Mouse (Mus musculus): ENCODE results near the gene Rab44. TPM values are rescaled to one million over a fixed set of nuclear protein-coding genes. Genes with fewer than 3 reads are reported as not detected.

The Rab44 gene
- polyA plus RNA-seq, 2 experiments: 3.7 to 12.8 TPM

DNA sequence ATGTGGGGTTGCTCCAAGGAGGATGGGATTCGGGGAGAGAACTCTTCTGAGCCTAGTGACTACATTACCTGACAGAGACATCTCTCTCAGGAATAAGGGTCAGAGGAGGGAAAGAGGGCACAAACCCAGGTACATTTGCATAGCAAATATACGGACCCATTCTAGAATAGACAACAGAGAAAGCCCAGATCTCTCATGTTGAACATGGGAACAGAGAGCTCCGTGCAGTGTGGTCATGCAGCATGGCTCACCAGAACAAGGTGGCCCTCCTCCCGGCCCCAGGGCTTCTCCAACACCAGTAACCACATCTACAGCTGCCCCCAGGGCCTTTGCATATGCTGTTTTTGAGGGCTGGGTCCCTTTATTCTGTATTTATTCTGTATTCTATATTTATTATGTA lies 54.5 kb downstream of the Rab44 start:
- Histone ChIP-seq H3K4me3 (ENCODE audit: insufficient read depth in 1 of 2, low read depth in 2 of 2, low read length in 2 of 2) (no peak overlapping the region), H3K9me3 (ENCODE audit: control insufficient read depth, low read length) (no peaks in the 10 kb centered on the region), H3K27ac (no peak overlapping the region), H3K9ac (replicated peaks) (no peak overlapping the region), H3K4me2 (ENCODE audit: low read depth) (no peak overlapping the region), H3K36me3 (replicated peaks; ENCODE audit: control insufficient read depth, insufficient read depth, low read depth) (no peaks in the 10 kb centered on the region), H3K4me1 (replicated peaks; ENCODE audit: control insufficient read depth in 2 of 2, insufficient read depth in 2 of 2, low read length in 1 of 2) (peaks cover 8 to 12% of the 10 kb centered on the region in 2 experiments), H3K27me3 (ENCODE audit: control insufficient read depth, insufficient read depth, low read length) (no peaks in the 10 kb centered on the region)
- ATAC-seq (ENCODE audit: insufficient read depth) (no peak), DNase-seq (ENCODE audit: low read depth in 3 of 3, low spot score in 3 of 3) (no peak)
- no peak for TF ChIP-seq EP300 (IDR thresholded peaks at IDR 0.05; ENCODE audit: low read depth)
- TF ChIP-seq CTCF (IDR thresholded peaks at IDR 0.05; ENCODE audit: low read depth): no peak
- 59% methylated on average over 4 of the region's 4 CpGs for WGBS (ENCODE audit: insufficient replicate concordance)

- no peak for ATAC-seq (ENCODE audit: insufficient read depth)
Observed at GRCm38 (mm10) chr17:29168996-29169601, 55.2 kb downstream of the Rab44 start.

GRCm38 (mm10) chr17:29170431-29171000 lies 56.6 kb downstream of the Rab44 start:
- no peak overlapping the region for H3K27ac ChIP-seq
- ATAC-seq (ENCODE audit: insufficient read depth): no peak
- no peaks in the 10 kb centered on the region for H3K36me3 ChIP-seq (replicated peaks; ENCODE audit: control insufficient read depth, insufficient read depth, low read depth)
- no peaks in the 10 kb centered on the region for H3K9me3 ChIP-seq (ENCODE audit: control insufficient read depth, low read length)
- H3K9ac ChIP-seq (replicated peaks): no peak overlapping the region
- DNase-seq (ENCODE audit: low read depth in 3 of 3, low spot score in 3 of 3): no peak
- H3K4me2 ChIP-seq (ENCODE audit: low read depth): no peak overlapping the region
- no peak overlapping the region for H3K4me3 ChIP-seq (ENCODE audit: insufficient read depth in 1 of 2, low read depth in 2 of 2, low read length in 2 of 2)
- TF ChIP-seq CTCF (IDR thresholded peaks at IDR 0.05; ENCODE audit: low read depth) (no peak), EP300 (IDR thresholded peaks at IDR 0.05; ENCODE audit: low read depth) (no peak)
- WGBS (ENCODE audit: insufficient replicate concordance): 43% methylated on average over 14 of the region's 14 CpGs
- no peaks in the 10 kb centered on the region for H3K27me3 ChIP-seq (ENCODE audit: control insufficient read depth, insufficient read depth, low read length)
- peaks cover 0 to 3% of the 10 kb centered on the region in 2 experiments; a peak in 1 of 4 replicates for H3K4me1 ChIP-seq (replicated peaks; ENCODE audit: control insufficient read depth in 2 of 2, insufficient read depth in 2 of 2, low read length in 1 of 2)

More at GRCm38 (mm10) chr17:29168996-29169601, 55.2 kb downstream of the Rab44 start:
- H3K27me3 ChIP-seq (ENCODE audit: control insufficient read depth, insufficient read depth, low read length): no peaks in the 10 kb centered on the region
- H3K9ac ChIP-seq (replicated peaks): no peak overlapping the region
- H3K4me3 ChIP-seq (ENCODE audit: insufficient read depth in 1 of 2, low read depth in 2 of 2, low read length in 2 of 2): no peak overlapping the region
- H3K4me2 ChIP-seq (ENCODE audit: low read depth): no peak overlapping the region
- H3K36me3 ChIP-seq (replicated peaks; ENCODE audit: control insufficient read depth, insufficient read depth, low read depth): no peaks in the 10 kb centered on the region
- peak; percentile 73 for TF ChIP-seq CTCF (IDR thresholded peaks at IDR 0.05; ENCODE audit: low read depth)
- no peak for TF ChIP-seq EP300 (IDR thresholded peaks at IDR 0.05; ENCODE audit: low read depth)
- peaks cover 8 to 12% of the 10 kb centered on the region in 2 experiments for H3K4me1 ChIP-seq (replicated peaks; ENCODE audit: control insufficient read depth in 2 of 2, insufficient read depth in 2 of 2, low read length in 1 of 2)
- H3K27ac ChIP-seq: no peak overlapping the region
- no peaks in the 10 kb centered on the region for H3K9me3 ChIP-seq (ENCODE audit: control insufficient read depth, low read length)
- 60% methylated on average over 12 of the region's 12 CpGs for WGBS (ENCODE audit: insufficient replicate concordance)
- no peak for DNase-seq (ENCODE audit: low read depth in 3 of 3, low spot score in 3 of 3)

DNA sequence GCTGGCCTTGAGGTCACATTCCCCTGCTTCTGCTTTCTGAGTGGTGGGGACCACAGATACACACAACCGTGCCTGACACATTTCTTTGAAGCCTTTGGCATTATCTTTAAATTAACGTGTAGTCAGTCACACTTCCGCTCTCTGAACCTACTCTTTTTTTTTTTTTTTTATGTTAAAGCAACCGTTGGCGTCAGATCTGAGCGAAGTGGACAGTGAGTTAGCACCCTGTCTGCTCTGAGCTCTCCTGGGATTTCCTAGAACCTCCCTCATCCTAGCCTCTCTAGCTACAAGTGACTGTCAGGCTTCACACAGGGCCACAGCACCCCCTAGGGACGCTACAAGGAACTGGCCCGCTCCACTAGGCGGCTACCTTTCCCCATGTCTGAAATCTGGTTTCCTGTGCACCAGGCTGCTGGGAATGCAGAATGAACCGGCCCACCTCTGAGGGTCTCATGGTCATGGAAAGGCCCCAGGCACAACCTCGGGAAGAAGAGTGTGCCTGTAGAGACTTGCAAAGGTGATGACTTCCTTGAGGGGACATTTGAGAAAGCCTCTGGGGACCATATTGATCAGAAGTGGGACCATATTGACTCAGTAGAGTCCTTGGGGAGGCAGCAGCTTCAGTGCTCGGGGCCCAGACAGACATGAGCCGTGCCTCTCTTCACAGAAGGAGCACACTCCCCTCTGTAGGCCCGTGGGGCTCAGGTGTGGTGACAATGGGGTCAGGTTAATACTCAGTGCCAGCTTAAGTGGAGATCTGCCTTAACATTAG lies 57.2 kb downstream of the Rab44 start:
- Histone ChIP-seq H3K4me1 (replicated peaks; ENCODE audit: control insufficient read depth in 2 of 2, insufficient read depth in 2 of 2, low read length in 1 of 2) (peaks cover 0 to 3% of the 10 kb centered on the region in 2 experiments; a peak in 1 of 4 replicates), H3K4me2 (ENCODE audit: low read depth) (no peak overlapping the region), H3K27me3 (ENCODE audit: control insufficient read depth, insufficient read depth, low read length) (no peaks in the 10 kb centered on the region), H3K27ac (no peak overlapping the region), H3K9ac (replicated peaks) (no peak overlapping the region), H3K4me3 (ENCODE audit: insufficient read depth in 1 of 2, low read depth in 2 of 2, low read length in 2 of 2) (no peak overlapping the region), H3K9me3 (ENCODE audit: control insufficient read depth, low read length) (no peaks in the 10 kb centered on the region), H3K36me3 (replicated peaks; ENCODE audit: control insufficient read depth, insufficient read depth, low read depth) (no peaks in the 10 kb centered on the region)
- DNase-seq (ENCODE audit: low read depth in 3 of 3, low spot score in 3 of 3): peak; percentile 39 to 50 (median 46)
- TF ChIP-seq CTCF (IDR thresholded peaks at IDR 0.05; ENCODE audit: low read depth) (peak; percentile 92), EP300 (IDR thresholded peaks at IDR 0.05; ENCODE audit: low read depth) (no peak)
- 0 out of 2 replicates have a peak, but pooled peaks have one; percentile 31 for ATAC-seq (ENCODE audit: insufficient read depth)
- WGBS (ENCODE audit: insufficient replicate concordance): 6% methylated on average over 14 of the region's 14 CpGs

DNA sequence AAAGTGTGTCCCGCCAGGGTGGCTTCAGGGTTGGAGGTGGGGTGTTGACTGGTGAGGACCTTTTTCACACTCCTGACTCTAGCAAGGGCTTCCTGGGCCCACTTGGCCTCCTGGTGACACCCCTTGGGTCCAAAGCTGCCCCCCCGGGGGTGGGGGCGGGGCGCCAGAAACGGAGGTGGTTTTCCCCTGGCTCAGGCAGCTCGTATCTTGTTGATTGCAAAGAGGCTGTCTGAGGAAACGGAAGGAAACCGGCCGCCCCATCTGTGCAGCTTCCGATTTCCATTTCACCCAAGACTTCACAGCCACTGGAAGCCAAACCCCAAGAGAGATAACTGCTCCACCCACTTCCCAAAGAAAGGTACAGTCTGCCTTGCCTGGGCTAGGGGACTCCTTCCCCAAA lies 58.1 kb downstream of the Rab44 start:
- H3K4me3 ChIP-seq (ENCODE audit: insufficient read depth in 1 of 2, low read depth in 2 of 2, low read length in 2 of 2): no peak overlapping the region
- no peak overlapping the region for H3K4me2 ChIP-seq (ENCODE audit: low read depth)
- DNase-seq (ENCODE audit: low read depth in 3 of 3, low spot score in 3 of 3): peak in 2 of 3 experiments; percentile 34 to 39
- H3K36me3 ChIP-seq (replicated peaks; ENCODE audit: control insufficient read depth, insufficient read depth, low read depth): no peaks in the 10 kb centered on the region
- 12% methylated on average over 10 of the region's 10 CpGs for WGBS (ENCODE audit: insufficient replicate concordance)
- no peak overlapping the region for H3K9ac ChIP-seq (replicated peaks)
- no peak for ATAC-seq (ENCODE audit: insufficient read depth)
- no peak overlapping the region for H3K27ac ChIP-seq
- H3K27me3 ChIP-seq (ENCODE audit: control insufficient read depth, insufficient read depth, low read length): no peaks in the 10 kb centered on the region
- TF ChIP-seq EP300 (IDR thresholded peaks at IDR 0.05; ENCODE audit: low read depth): no peak
- no peak for TF ChIP-seq CTCF (IDR thresholded peaks at IDR 0.05; ENCODE audit: low read depth)
- no peaks in the 10 kb centered on the region for H3K9me3 ChIP-seq (ENCODE audit: control insufficient read depth, low read length)
- H3K4me1 ChIP-seq (replicated peaks; ENCODE audit: control insufficient read depth in 2 of 2, insufficient read depth in 2 of 2, low read length in 1 of 2): peaks cover 0 to 3% of the 10 kb centered on the region in 2 experiments; a peak in 1 of 4 replicates
